Mouse (Mus musculus) spleen, postnatal 10 days (tissue): ENCODE measurements at regions not wholly inside any gene's neighbourhood (a gene's known extent, or its start where the extent isn't known, plus 50 kb on each side); places are given as distances from the start of the nearest gene placed in this dataset.
A peak's percentile ranks its signal among the peaks of the same experiment; 100 is the strongest.

Source experiments
- DNase-seq, 2 experiments: peaks; one replicate each; pipeline ENCODE4 v3.0.0; 2021 to 2022; ENCODE audit warnings: low spot score in 2 of 2

- DNase-seq: no peak
Observed at GRCm38 (mm10) chr1:166735545-166735944, 53.9 kb upstream of the Fmo9 start.

GRCm38 (mm10) chr1:166738029-166738428 is 56.4 kb upstream of the Fmo9 start:
- DNase-seq: no peak

- DNase-seq: no peak
Observed at GRCm38 (mm10) chr1:166750236-166750635, 68.6 kb upstream of the Fmo9 start.

GRCm38 (mm10) chr1:166750777-166751176 is 69.1 kb upstream of the Fmo9 start:
- no peak for DNase-seq

GRCm38 (mm10) chr1:166751436-166751835 is 69.8 kb upstream of the Fmo9 start:
- DNase-seq: no peak

- no peak for DNase-seq
Observed at GRCm38 (mm10) chr1:166752990-166753709, 71.5 kb upstream of the Fmo9 start.

GRCm38 (mm10) chr1:166758987-166759386 is 77.3 kb upstream of the Fmo9 start:
- DNase-seq: no peak

GRCm38 (mm10) chr1:166773114-166773513 is 91.5 kb upstream of the Fmo9 start:
- DNase-seq: no peak

GRCm38 (mm10) chr1:166782106-166782505 is 100.5 kb upstream of the Fmo9 start:
- DNase-seq: peak in 1 of 2 experiments; percentile 19

- DNase-seq: no peak
Observed at GRCm38 (mm10) chr1:166787945-166788344, 106.3 kb upstream of the Fmo9 start.

GRCm38 (mm10) chr1:166788824-166789399 is 107.3 kb upstream of the Fmo9 start:
- DNase-seq: no peak

GRCm38 (mm10) chr1:166793052-166793716 is 111.5 kb upstream of the Fmo9 start:
- DNase-seq: no peak

GRCm38 (mm10) chr1:166793717-166794081 is 112.1 kb upstream of the Fmo9 start:
- no peak for DNase-seq

GRCm38 (mm10) chr1:166794622-166795244 is 113.1 kb upstream of the Fmo9 start:
- no peak for DNase-seq

- DNase-seq: no peak
Observed at GRCm38 (mm10) chr1:166795613-166796012, 114.0 kb upstream of the Fmo9 start.

- no peak for DNase-seq
Observed at GRCm38 (mm10) chr1:166796362-166796925, 114.8 kb upstream of the Fmo9 start.

GRCm38 (mm10) chr1:166796931-166797330 is 115.3 kb upstream of the Fmo9 start:
- no peak for DNase-seq

GRCm38 (mm10) chr1:166800953-166801603 is 119.4 kb upstream of the Fmo9 start:
- DNase-seq: no peak

GRCm38 (mm10) chr1:166801929-166802328 is 120.3 kb upstream of the Fmo9 start:
- DNase-seq: no peak

- DNase-seq: no peak
Observed at GRCm38 (mm10) chr1:166803928-166804327, 122.3 kb upstream of the Fmo9 start.

- no peak for DNase-seq
Observed at GRCm38 (mm10) chr1:166804333-166804732, 122.7 kb upstream of the Fmo9 start.
